Mouse (Mus musculus): ENCODE measurements around the gene Enthd1.
"Not testable (repeated sequence)": the region's sequence is repeated elsewhere in the genome, so short reads cannot be mapped to it uniquely, and the experiment has no call there.

Gene Enthd1

GRCm38 (mm10) chr15:80538671-80539340 lies 26.1 kb downstream of the Enthd1 start:
- intact Hi-C loops (cut with DNase I) = no loop called here

- intact Hi-C loops (cut with DNase I) = no loop called here
Observed at GRCm38 (mm10) chr15:80538075-80538474, 26.9 kb downstream of the Enthd1 start.

- intact Hi-C loops (cut with DNase I) = no loop called here
Observed at GRCm38 (mm10) chr15:80536051-80536450, 28.9 kb downstream of the Enthd1 start.

- intact Hi-C loops (cut with DNase I) = no loop called here
Observed at GRCm38 (mm10) chr15:80533274-80533673, 31.7 kb downstream of the Enthd1 start.

- intact Hi-C loops (cut with DNase I) = no loop called here
Observed at GRCm38 (mm10) chr15:80532281-80533072, 32.5 kb downstream of the Enthd1 start.

GRCm38 (mm10) chr15:80531026-80531425 lies 33.9 kb downstream of the Enthd1 start:
- intact Hi-C loops (cut with DNase I) = no loop called here

GRCm38 (mm10) chr15:80529955-80530869 lies 34.7 kb downstream of the Enthd1 start:
- intact Hi-C loops (cut with DNase I) = no loop called here

- intact Hi-C loops (cut with DNase I) = no loop called here
Observed at GRCm38 (mm10) chr15:80521661-80522388, 43.1 kb downstream of the Enthd1 start.

GRCm38 (mm10) chr15:80519931-80520330 lies 45.0 kb downstream of the Enthd1 start:
- intact Hi-C loops (cut with DNase I) = no loop called here

GRCm38 (mm10) chr15:80518567-80519223 lies 46.3 kb downstream of the Enthd1 start:
- intact Hi-C loops (cut with DNase I) = no loop called here

- intact Hi-C loops (cut with DNase I) = no loop called here
Observed at GRCm38 (mm10) chr15:80517996-80518395, 47.0 kb downstream of the Enthd1 start.

- intact Hi-C loops (cut with DNase I) = no loop called here
Observed at GRCm38 (mm10) chr15:80516525-80516924, 48.4 kb downstream of the Enthd1 start.

GRCm38 (mm10) chr15:80505086-80505485 lies 59.9 kb downstream of the Enthd1 start:
- intact Hi-C loops (cut with DNase I) = no loop called here

- intact Hi-C loops (cut with DNase I) = not testable (repeated sequence)
Observed at GRCm38 (mm10) chr15:80503155-80503554, 61.8 kb downstream of the Enthd1 start.

GRCm38 (mm10) chr15:80502741-80503140 lies 62.2 kb downstream of the Enthd1 start:
- intact Hi-C loops (cut with DNase I) = no loop called here

GRCm38 (mm10) chr15:80501106-80502096 lies 63.6 kb downstream of the Enthd1 start:
- intact Hi-C loops (cut with DNase I) = no loop called here

- intact Hi-C loops (cut with DNase I) = no loop called here
Observed at GRCm38 (mm10) chr15:80500426-80500825, 64.5 kb downstream of the Enthd1 start.

GRCm38 (mm10) chr15:80497733-80498132 lies 67.2 kb downstream of the Enthd1 start:
- intact Hi-C loops (cut with DNase I) = not testable (repeated sequence)

- intact Hi-C loops (cut with DNase I) = no loop called here
Observed at GRCm38 (mm10) chr15:80491505-80491904, 73.5 kb downstream of the Enthd1 start.

Measured in adrenal gland (tissue).